Mouse (Mus musculus) brown adipose tissue, adult 24 weeks (tissue): Measurements from ENCODE around the gene Cfap161. TPM values are rescaled to one million over a fixed set of nuclear protein-coding genes. Genes with fewer than 3 reads are reported as not detected.

Experiments
- H3K27ac ChIP-seq: fragments of 200-500 bp; replicated peaks from 2 replicates; pipeline ENCODE4 v1.5.1; 2012; ENCODE audit warnings: low read depth, mild to moderate bottlenecking, low read length
- H3K4me1 ChIP-seq: fragments of 200-500 bp; 2 replicates; pipeline ENCODE4 v1.6.1; 2012; ENCODE audit warnings: low read length, mixed read lengths; ENCODE audit not compliant: control insufficient read depth, insufficient read depth, insufficient read length
- H3K4me3 ChIP-seq: fragments of 200-500 bp; 2 replicates; pipeline ENCODE4 v1.5.1; 2012; ENCODE audit warnings: low read depth, mild to moderate bottlenecking, low read length, moderate library complexity; ENCODE audit not compliant: insufficient read depth
- polyA plus RNA-seq: library from polyadenylated mRNA; stranded (reverse); fragments of >200 nt; gene quantifications from 2 replicates; pipeline ENCODE4 v1.2.4, GENCODE M21; 2012; ENCODE audit not compliant: missing spikeins, insufficient read depth, insufficient read length

The Cfap161 gene
- polyA plus RNA-seq, 1 experiment: 1.1 TPM

GRCm38 (mm10) chr7:83738623-83739462, 55.8 kb downstream of the Cfap161 start:
- no peak overlapping the region for H3K4me3 ChIP-seq
- no peak overlapping the region for H3K27ac ChIP-seq
- H3K4me1 ChIP-seq: no peaks in the 10 kb centered on the region

GRCm38 (mm10) chr7:83737914-83738490, 56.7 kb downstream of the Cfap161 start:
- Histone ChIP-seq H3K4me3 (no peak overlapping the region), H3K4me1 (no peaks in the 10 kb centered on the region), H3K27ac (no peak overlapping the region)

GRCm38 (mm10) chr7:83736341-83737115, 58.2 kb downstream of the Cfap161 start:
- H3K4me1 ChIP-seq: no peaks in the 10 kb centered on the region
- no peak overlapping the region for H3K27ac ChIP-seq
- no peak overlapping the region for H3K4me3 ChIP-seq

GRCm38 (mm10) chr7:83735108-83735781, 59.4 kb downstream of the Cfap161 start:
- no peak overlapping the region for H3K4me3 ChIP-seq
- no peak overlapping the region for H3K27ac ChIP-seq
- no peaks in the 10 kb centered on the region for H3K4me1 ChIP-seq

GRCm38 (mm10) chr7:83734671-83735082, 60.0 kb downstream of the Cfap161 start:
- Histone ChIP-seq H3K4me1 (no peaks in the 10 kb centered on the region), H3K4me3 (no peak overlapping the region), H3K27ac (no peak overlapping the region)

- Histone ChIP-seq H3K27ac (no peak overlapping the region), H3K4me1 (no peaks in the 10 kb centered on the region), H3K4me3 (no peak overlapping the region)
Measured at GRCm38 (mm10) chr7:83734246-83734645, 60.4 kb downstream of the Cfap161 start.

GRCm38 (mm10) chr7:83732781-83733180, 61.9 kb downstream of the Cfap161 start:
- Histone ChIP-seq H3K27ac (no peak overlapping the region), H3K4me3 (no peak overlapping the region), H3K4me1 (no peaks in the 10 kb centered on the region)

GRCm38 (mm10) chr7:83731961-83732666, 62.6 kb downstream of the Cfap161 start:
- no peak overlapping the region for H3K4me3 ChIP-seq
- H3K4me1 ChIP-seq: no peaks in the 10 kb centered on the region
- no peak overlapping the region for H3K27ac ChIP-seq

- Histone ChIP-seq H3K4me1 (no peaks in the 10 kb centered on the region), H3K27ac (no peak overlapping the region), H3K4me3 (no peak overlapping the region)
Measured at GRCm38 (mm10) chr7:83731297-83731696, 63.4 kb downstream of the Cfap161 start.

- Histone ChIP-seq H3K27ac (no peak overlapping the region), H3K4me3 (no peak overlapping the region), H3K4me1 (peaks cover 3% of the 10 kb centered on the region; the same call in 1 of the 2 replicates)
Measured at GRCm38 (mm10) chr7:83726936-83727632, 67.6 kb downstream of the Cfap161 start.

- H3K4me1 ChIP-seq: peaks cover 3% of the 10 kb centered on the region; the same call in 1 of the 2 replicates
- H3K4me3 ChIP-seq: no peak overlapping the region
- H3K27ac ChIP-seq: no peak overlapping the region
Measured at GRCm38 (mm10) chr7:83725801-83726200, 68.9 kb downstream of the Cfap161 start.

- peak overlapping the region; percentile 36; the same call in 1 of the 2 replicates for H3K27ac ChIP-seq
- no peak overlapping the region for H3K4me3 ChIP-seq
- peaks cover 3% of the 10 kb centered on the region for H3K4me1 ChIP-seq
Measured at GRCm38 (mm10) chr7:83724541-83724940, 70.1 kb downstream of the Cfap161 start.
